Mouse (Mus musculus): ENCODE data around the gene Sorbs2. TPM values are rescaled to one million over a fixed set of nuclear protein-coding genes. Genes with fewer than 3 reads are reported as not detected.

The Sorbs2 gene
- total RNA-seq, 2 experiments from 2014 or later = 985 TPM

GRCm38 (mm10) chr8:45579714-45580543 lies 72.3 kb downstream of the Sorbs2 start:
- DNase-seq = peak; percentile 47

DNA sequence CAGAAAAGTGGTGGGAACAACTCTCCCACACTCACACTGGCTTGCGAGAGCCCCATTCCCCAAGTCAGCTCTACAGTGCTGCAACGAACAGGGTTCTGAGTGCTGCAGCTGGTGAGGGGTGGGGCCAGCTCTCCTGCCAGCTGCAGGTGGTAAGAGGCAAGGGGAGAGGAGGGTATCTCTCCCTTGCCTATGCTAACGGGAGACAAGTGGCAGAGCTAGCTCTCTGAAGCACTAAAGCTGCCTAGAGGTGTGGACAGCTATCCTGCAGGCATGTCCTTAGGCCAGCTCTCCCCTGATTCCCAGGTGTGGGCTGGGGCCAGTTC lies 72.9 kb downstream of the Sorbs2 start:
- no peak for DNase-seq

- no peak for DNase-seq
Observed at GRCm38 (mm10) chr8:45583856-45584255, 76.3 kb downstream of the Sorbs2 start.

DNA sequence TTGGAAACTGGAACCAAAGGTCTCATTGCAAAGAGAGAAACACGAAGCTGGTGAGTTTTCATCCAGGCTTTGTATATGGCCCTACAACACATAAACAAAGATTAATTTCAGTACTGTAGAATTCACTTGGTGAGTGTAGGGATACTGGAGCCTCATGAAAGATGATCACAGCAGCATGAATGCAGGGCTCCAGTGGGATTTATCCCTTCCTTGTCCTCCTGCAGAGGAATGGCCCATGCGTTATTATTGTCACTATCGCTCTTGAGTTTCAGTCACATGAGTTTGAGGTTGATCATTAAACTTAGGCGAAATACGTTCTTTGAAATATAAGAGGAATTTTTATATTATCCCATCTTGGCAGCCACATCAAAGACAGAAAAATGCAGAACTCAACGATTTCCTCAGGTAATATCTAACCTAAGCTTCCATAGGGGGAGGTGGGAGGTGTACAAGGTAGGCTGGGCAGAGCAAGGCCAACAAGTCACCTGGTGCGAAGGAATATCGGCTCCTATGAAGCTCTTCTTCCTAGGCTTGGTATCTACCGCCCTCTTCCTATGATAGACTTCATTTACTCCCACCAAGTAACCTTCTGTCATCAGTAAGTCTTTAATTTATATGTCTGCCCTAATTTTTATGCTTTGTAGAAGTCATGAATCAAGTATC lies 76.9 kb downstream of the Sorbs2 start:
- DNase-seq = no peak

DNA sequence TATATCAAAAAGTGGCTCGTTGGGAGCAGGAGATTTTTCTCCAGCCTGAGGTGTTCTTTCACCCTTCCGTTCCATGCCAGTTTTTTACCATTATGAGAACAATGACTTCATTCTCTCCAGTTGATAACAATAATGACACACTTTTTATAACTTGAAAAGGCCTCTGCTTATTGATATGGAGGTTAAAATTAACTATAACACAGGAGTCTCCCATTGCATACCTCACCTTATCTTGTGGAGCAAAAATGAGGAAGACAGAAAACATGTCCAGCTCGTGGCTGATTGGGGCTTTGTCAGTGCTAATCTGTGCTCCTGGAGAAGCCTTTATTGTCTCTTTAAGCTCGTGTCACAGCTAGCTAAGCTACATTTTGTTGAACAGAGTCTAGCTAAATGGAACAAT lies 77.6 kb downstream of the Sorbs2 start:
- no peak for DNase-seq

DNA sequence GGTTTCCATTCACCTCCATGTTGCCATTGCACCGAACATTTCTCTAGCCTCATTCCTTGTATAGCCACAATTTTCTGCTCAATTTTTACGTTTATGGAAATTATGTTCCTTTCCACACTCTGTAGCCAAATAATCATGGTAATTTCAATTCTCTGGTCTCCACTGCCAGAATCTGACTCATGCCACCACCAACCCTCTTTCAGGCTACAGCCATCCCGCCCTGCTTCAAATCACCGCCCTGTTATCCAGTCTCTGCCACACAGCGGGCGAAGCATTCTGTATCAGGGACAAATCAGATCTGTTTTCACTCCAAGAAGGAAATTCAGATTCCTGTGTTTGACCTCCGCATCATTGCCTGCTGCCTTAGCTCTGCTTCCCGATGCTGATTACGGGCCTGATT lies 79.4 kb downstream of the Sorbs2 start:
- no peak for DNase-seq

GRCm38 (mm10) chr8:45591888-45592287 lies 84.3 kb downstream of the Sorbs2 start:
- no peak for DNase-seq

DNA sequence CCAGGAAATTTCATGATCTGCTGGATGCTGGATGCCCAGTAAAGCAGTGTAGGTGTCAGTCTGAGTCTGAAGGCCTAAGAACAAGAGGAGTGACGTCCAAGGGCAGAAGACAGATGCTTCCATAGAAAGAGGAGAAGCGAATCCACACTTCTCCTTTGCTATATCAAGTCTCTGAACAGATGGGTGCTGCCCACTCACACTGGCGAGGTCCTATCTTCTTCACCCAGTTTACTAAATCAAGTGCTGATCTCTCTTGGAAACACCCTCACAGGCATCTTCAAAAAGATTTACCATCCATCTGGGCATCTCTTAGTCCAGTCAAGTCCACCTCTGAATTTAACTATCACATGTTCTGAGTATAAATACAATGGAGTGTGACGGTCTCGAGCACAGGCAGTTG lies 86.1 kb downstream of the Sorbs2 start:
- no peak for DNase-seq

GRCm38 (mm10) chr8:45595983-45596382 lies 88.4 kb downstream of the Sorbs2 start:
- DNase-seq = no peak

DNA sequence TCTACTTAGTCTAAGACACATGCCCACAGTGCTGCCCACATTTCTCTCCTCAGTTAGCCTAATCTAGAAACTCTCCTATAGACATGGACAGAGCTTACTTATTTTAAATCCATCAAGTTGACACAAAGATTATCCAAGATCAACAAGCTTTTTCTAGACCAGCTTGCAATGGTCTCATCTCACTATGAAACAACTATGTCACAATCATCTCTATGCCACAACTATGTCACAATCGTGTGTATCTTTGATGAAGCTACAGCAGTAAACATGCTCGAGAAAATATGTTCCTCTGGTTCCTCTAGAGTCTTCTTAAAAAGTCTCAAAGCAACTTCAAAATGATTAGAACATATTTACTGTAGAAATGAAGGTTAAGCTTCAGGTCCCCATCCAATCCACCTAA lies 89.0 kb downstream of the Sorbs2 start:
- no peak for DNase-seq

- peak; percentile 43 for DNase-seq
Observed at GRCm38 (mm10) chr8:45597631-45598420, 90.2 kb downstream of the Sorbs2 start.

DNA sequence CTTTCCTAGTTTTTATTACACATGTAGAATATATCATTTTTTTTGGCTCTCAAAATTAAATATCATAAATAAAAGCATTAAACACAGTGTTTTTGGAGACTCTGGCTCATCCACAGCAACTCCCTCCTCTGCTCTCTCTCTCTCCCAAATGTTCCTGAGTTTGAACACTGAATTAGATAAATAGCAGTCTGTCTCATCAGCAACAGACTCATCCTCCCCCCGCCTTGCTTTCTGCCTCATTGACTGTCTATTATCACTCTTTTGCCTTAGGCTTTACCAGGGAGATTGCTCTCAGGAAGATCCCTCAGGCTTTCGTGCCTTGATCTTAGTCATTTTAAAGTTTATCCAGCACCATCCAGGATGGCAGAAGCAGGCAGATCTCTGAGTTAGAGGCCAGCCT lies 91.3 kb downstream of the Sorbs2 start:
- no peak for DNase-seq

GRCm38 (mm10) chr8:45602019-45602418 lies 94.4 kb downstream of the Sorbs2 start:
- DNase-seq = peak; percentile 43

DNA sequence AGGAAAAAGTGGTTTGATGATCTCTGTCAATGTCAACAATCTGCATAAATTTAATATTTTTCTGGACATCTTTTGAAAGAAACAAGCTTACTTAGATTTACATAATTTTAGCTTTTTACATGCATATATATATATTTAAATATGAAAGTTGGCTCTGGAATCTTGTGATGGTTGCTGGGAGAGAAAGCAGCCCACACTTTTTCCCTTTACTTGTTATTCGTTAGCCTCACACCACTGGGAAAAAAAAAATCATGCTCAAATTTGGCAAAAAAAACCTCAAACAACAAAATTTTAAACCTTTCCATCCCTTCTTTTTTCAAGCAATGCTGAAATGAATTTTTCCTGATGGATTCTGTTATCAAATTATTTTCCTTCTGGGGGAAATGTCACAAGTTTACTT lies 97.8 kb downstream of the Sorbs2 start:
- no peak for DNase-seq

DNA sequence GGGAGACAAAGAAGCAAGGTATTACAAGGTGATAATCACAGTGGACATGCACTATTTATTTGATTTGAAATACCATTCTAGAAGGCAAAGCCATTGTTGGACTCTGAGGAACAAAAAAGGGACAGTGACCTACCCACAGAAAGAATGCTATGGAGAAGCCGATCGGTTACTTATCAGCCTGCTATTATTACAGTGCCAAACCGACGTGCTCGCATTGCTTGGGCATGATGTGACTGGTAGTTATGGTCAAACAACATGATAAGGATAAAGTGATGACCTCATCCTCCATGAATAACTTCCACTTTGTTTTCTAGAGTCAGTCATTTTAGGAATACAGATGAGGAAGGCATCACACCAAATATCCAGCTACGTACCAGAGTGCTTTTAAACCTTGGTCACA lies 99.4 kb downstream of the Sorbs2 start:
- peak; percentile 44 for DNase-seq

GRCm38 (mm10) chr8:45608413-45608812 lies 100.8 kb downstream of the Sorbs2 start:
- no peak for DNase-seq

DNA sequence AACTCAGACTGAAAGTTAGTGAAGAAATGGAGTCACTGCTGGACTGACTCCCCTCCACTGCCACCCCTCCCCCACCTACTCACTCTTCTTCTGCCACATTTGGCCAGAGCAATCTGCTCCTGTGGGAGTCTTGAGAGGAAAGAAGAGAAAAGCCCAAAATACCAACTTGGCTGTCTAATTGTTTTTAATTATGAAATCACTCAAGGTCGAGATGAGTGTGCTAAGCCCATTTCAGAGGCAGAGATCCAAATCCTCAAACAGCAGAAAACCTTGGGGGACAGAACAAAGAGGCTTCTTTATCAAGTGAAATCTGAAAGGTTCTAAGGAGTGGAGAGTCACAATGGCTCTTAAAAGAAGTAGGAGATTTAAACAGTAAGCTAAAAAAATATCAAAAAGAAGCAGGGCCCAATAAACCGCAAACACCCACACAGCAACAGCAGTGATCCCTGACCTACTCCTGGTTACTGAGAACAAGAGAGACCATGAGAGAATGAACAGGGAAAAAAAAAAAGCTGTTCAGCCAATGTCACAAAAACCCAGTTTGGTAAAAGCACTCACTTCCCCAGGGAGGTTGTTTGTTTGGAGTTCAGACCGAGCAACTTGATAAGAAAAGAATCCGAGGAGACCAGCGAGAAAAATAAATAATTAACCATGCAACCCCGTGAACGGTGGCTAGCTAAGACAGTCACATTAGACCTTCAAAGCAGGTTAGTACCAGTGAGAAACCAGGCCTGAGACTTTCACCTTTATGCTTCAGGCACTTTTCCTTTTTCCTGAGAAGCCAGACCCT lies 103.0 kb downstream of the Sorbs2 start:
- DNase-seq = no peak

- DNase-seq = no peak
Observed at GRCm38 (mm10) chr8:45611320-45611719, 103.7 kb downstream of the Sorbs2 start.

DNA sequence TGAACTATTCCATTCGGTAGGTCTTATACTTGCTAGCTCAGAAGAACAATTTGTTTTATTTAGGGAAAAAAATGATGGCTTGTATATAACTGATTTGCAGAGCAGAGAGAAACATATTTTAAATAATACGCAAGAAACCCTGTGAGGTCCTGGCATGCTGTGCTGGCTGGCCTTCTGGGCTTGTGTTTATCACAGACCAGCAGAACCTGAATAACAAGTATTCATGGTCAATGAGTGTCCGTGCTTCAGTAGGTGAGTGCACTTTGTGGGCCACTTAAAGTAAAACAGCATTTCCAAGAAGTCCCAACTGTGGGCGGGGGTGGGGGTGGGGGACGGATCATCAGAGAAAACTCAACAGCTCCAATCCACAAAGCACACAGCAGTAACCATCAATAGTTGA lies 107.0 kb downstream of the Sorbs2 start:
- no peak for DNase-seq

DNA sequence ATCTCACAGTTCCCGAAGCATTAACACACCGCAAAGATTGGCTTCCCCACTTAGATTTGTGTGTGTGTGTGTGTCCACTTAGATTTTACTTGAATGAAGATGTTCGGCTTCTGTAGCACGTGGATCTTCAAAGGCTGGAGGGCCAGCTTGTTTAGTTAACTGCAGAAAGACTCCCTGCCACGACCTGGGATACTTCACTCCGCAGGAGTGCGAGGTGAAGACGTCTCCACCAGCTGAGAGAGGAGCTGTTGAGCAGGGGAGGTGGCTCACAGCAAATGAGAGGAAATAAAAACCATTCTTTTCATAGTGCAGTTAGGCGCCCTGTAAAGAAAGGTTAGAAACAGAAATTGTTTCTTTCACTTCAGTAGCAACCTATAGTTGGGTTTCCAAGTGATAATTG lies 107.5 kb downstream of the Sorbs2 start:
- DNase-seq = no peak

DNA sequence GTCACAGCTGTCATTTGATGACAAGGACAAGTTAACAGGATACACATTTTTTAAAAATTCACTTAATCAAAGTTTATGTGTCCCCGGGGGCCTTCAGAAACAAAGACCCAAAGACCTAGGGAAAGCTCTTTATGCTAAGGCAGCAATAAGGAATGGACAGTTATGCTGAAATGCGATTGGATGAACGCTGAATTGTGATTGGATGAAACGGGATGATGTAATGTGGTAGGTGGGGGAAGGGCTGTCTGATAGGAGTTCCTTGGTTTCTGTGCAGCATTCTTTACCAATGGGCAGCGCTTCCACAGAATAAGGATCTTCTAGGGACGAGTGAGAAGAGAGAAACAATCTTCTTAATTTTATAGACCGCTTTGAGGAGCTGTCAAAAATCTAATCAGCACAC lies 108.0 kb downstream of the Sorbs2 start:
- DNase-seq = no peak

GRCm38 (mm10) chr8:45621576-45622178 lies 114.1 kb downstream of the Sorbs2 start:
- no peak for DNase-seq
